28 mouse cellular contexts compared by ENCODE assay signal in the genomic region with DNA sequence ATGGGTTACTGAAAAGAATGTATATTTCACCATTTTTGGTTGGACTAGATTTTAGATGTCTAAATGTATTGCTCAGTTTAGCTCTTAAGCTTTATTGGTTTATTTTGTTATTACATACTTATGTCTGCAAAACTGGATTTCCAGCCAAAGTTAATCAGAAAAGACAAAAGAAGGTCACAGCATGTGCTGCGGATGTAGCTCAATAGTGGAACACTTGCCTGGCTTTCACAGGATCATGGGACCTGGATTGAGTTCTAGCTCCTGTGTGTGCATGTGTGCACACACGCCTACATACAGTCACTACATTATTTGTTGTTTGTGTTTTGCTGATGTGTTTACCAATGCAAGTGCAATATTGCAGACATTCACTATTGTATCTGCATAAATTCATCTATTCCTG.
"Had no signal": no experiment of that assay in that cellular context is flagged by ENCODE, and none has a peak within 500 bp of the region (broad histone marks: within the 10 kb centered on the region; RNA-seq: fewer than 3 reads in every experiment).

No protein-coding gene starts in this region.

- H3K9ac ChIP-seq: embryonic facial prominence, embryonic 12.5 days; embryonic facial prominence, embryonic 13.5 days; embryonic facial prominence, embryonic 15.5 days; forebrain, embryonic 12.5 days; forebrain, embryonic 13.5 days; forebrain, embryonic 15.5 days; forebrain, postnatal 0 days had no signal

- H3K27me3 ChIP-seq: embryonic facial prominence, embryonic 12.5 days; embryonic facial prominence, embryonic 13.5 days; embryonic facial prominence, embryonic 15.5 days; forebrain, embryonic 12.5 days; forebrain, embryonic 13.5 days; forebrain, embryonic 15.5 days had no signal

- ATAC-seq: forebrain, embryonic 13.5 days; forebrain, embryonic 14.5 days; forebrain, embryonic 15.5 days; forebrain, embryonic 16.5 days; forebrain, postnatal 0 days had no signal

- H3K9me3 ChIP-seq: embryonic facial prominence, embryonic 10.5 days; embryonic facial prominence, embryonic 12.5 days; embryonic facial prominence, embryonic 13.5 days; embryonic facial prominence, embryonic 15.5 days; forebrain, embryonic 10.5 days; forebrain, embryonic 12.5 days; forebrain, embryonic 13.5 days; forebrain, embryonic 15.5 days had no signal

- H3K4me2 ChIP-seq: embryonic facial prominence, embryonic 12.5 days; embryonic facial prominence, embryonic 13.5 days; embryonic facial prominence, embryonic 15.5 days; forebrain, embryonic 12.5 days; forebrain, embryonic 13.5 days; forebrain, embryonic 15.5 days had no signal

- H3K4me3 ChIP-seq: embryonic facial prominence, embryonic 10.5 days; embryonic facial prominence, embryonic 12.5 days; embryonic facial prominence, embryonic 13.5 days; embryonic facial prominence, embryonic 15.5 days; erythroblast, embryonic 14.5 days; forebrain, embryonic 10.5 days; forebrain, embryonic 12.5 days; forebrain, embryonic 13.5 days; forebrain, embryonic 15.5 days; gastrocnemius, adult 2 months; heart, adult 2 months had no signal

- H3K27ac ChIP-seq: embryonic facial prominence, embryonic 10.5 days; embryonic facial prominence, embryonic 12.5 days; embryonic facial prominence, embryonic 13.5 days; embryonic facial prominence, embryonic 15.5 days; forebrain, embryonic 10.5 days; forebrain, embryonic 12.5 days; forebrain, embryonic 13.5 days; forebrain, embryonic 15.5 days; gastrocnemius, adult 2 months; heart, adult 2 months had no signal

- DNase-seq: cerebellum, adult 2 months; cerebellum, adult 8-10 months; cerebellum, adult 9-10 months; cerebellum, adult 9-11 months; cerebellum, postnatal 10 days; cerebellum, postnatal 14 days; cerebellum, postnatal 25 days; cerebellum, postnatal 36 days; embryo, embryonic 11 days; forebrain, postnatal 0 days; gastrocnemius, adult 2 months; gastrocnemius, postnatal 10 days; gastrocnemius, postnatal 14 days; gastrocnemius, postnatal 25 days; gastrocnemius, postnatal 36 days; heart, adult 18-20 months; heart, adult 2 months had no signal

- H3K36me3 ChIP-seq: embryonic facial prominence, embryonic 10.5 days; embryonic facial prominence, embryonic 12.5 days; embryonic facial prominence, embryonic 13.5 days; embryonic facial prominence, embryonic 15.5 days; forebrain, embryonic 10.5 days; forebrain, embryonic 12.5 days; forebrain, embryonic 15.5 days had no signal

- H3K4me1 ChIP-seq: embryonic facial prominence, embryonic 12.5 days; embryonic facial prominence, embryonic 13.5 days; embryonic facial prominence, embryonic 15.5 days had no signal
